Mouse (Mus musculus): ENCODE measurements around the gene Olfr577. TPM values are rescaled to one million over a fixed set of nuclear protein-coding genes. Genes with fewer than 3 reads are reported as not detected.

The Olfr577 gene
- not detected for total RNA-seq (2021)

DNA sequence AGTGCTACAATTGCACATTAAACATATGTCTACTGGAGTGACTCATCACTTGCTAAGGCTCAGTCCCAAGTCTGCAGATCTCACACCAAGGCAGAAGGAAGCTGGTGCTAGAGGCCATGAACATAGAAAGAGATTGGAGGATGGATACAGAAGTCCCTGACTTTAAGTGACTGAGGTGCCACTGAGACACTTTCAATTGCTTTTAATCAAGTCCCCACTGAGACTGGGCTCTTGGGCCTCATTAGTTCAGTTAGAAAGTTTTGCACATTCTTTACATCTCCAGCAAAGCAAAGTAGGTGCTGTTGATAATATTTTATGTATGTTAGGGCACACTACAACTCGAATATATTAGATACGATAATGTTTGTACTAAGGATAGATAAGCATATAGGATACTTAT lies at the start of gene Olfr577:
Gene Olfr577 (minus strand): TSS at position 101 of the 400 bp plus-strand sequence.
- DNase-seq, result no peak

DNA sequence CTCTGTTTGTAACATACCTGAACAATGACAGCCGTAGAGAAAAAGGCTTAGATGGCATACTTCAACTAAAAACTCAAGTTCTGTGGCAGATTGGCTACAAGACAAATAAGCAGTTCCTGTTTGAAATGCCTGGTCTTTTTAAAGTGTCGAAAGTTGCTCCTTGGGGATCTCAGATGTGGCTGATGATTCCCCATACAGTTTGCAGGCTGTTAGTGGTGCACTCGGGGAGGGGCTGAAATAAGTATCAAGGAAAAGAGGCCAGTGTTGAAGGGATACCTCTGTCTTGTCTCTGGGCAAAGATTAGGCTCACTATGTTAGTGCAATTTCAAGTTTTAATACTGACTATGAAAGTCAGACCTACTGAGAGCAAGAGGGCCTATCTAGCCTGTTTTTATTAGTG lies 13.5 kb upstream of the Olfr577 start, which contains the start of gene Olfr578:
Gene Olfr578 (minus strand): TSS at position 101 of the 400 bp plus-strand sequence.
- intact Hi-C loops (cut with DNase I), result no loop called here
- no peak for DNase-seq

More for the DNA sequence above, at the start of gene Olfr577:
- intact Hi-C loops (cut with DNase I), result no loop called here

DNA sequence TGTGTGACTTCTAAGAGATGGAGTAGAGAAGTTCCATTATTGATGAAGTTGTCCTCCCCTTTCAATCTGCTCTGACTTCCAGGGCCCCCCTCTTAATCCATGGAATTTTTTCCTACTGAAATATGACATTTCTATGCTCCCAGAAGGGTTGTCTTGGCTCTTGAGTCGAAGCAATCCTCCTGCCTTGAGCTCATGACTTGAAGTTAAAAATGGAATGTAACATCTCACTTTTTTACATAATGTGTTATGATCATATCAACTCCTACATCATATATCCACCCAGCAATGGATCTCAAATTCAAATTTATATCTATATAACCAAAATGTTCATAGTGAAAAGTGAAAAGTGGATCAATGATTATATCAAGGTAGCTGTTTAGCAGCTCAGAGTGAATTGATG lies 1.3 kb downstream of the Olfr577 start:
- intact Hi-C loops (cut with DNase I), result no loop called here
- DNase-seq, result no peak

- intact Hi-C loops (cut with DNase I), result no loop called here
- DNase-seq, result no peak
These were observed 13.4 kb downstream of the Olfr577 start, which contains the start of gene Olfr576 for GRCm38 (mm10) chr7:102962360-102962759. Gene Olfr576 (plus strand): TSS chr7:102962660.

DNA sequence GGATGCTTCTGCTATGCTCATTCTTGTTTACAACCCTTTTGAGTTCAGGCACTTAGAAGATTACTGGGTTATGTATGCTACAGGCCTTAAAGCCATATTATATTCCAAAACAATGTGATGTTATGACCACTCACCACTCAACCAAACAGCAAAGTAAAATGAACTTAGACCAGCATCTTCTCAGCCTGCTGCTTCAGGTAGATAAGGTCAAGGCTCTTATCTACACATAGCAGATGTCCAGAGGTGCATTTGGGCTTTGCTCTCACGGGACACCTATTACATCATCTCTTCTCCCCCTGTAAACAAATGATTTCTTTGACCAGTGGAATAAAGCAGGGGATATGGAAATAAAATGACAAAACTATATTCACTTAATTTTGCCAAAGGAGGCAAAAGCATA lies 17.1 kb downstream of the Olfr577 start, which contains the start of gene Olfr575:
Gene Olfr575 (minus strand): TSS at position 183 of the 400 bp plus-strand sequence.
- intact Hi-C loops (cut with DNase I), result no loop called here
- no peak for DNase-seq

DNA sequence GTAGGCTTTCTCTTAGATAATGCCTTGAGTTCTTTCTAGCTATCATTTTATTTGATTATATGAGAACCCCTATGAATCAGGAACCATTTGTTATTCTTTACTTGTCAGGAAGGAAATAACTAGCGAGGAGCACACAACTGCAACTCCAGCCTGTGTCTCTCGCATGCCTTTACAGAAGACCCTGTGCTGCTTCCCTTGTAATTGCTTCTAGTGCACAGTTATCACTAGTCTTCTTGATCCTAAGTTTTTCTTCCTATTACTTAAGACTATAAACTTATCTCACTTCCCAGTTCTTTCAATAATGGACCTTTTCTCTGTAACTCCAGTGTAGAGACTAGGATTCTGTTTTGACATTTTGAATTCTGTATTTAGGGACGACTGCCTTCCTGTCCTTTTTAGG lies 17.6 kb downstream of the Olfr577 start:
- intact Hi-C loops (cut with DNase I), result no loop called here
- DNase-seq, result no peak

DNA sequence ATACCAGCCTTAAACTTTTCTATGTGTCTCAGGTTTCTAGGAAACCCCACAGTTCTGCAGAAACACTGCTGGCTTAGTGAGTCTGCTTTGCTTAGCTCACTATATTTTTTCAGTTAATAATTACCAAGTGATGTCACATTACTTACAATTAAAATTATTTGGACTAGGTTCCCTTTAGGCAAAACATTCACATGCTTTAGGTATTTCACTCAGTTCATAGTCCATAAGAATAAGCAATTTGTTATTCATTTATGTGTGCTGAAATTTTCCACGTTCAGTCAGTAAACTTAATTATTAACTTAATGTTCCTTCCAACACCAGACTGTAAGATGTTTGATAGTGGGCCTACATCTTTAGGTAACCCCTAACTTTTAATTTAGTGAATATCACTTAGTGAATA lies 25.0 kb downstream of the Olfr577 start:
- intact Hi-C loops (cut with DNase I), result no loop called here

DNA sequence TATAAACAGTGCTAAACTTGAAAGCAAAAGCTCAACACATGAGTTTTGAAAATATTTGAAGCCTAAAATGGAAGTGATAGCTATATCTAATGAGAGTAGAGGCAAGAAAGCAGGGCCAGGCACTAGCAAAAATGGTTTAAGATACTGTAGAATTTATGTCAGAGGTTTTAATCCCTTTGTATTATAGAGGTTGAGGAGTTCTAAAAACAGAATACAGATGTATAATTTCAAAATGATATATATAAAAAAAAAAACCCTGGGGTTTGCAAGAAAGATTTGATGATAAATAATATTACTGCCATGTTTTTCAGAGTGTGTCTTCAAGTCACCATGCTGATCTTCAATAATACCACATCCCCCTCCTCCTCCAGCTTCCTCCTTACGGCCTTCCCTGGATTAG lies 27.6 kb downstream of the Olfr577 start, which contains the start of gene Olfr574:
Gene Olfr574 (plus strand): TSS at position 301 of the 400 bp plus-strand sequence.
- intact Hi-C loops (cut with DNase I), result no loop called here
- no peak for DNase-seq

More for the DNA sequence above, 25.0 kb downstream of the Olfr577 start:
- DNase-seq, result no peak

GRCm38 (mm10) chr7:102943417-102943816 lies 32.3 kb downstream of the Olfr577 start:
- intact Hi-C loops (cut with DNase I), result no loop called here

DNA sequence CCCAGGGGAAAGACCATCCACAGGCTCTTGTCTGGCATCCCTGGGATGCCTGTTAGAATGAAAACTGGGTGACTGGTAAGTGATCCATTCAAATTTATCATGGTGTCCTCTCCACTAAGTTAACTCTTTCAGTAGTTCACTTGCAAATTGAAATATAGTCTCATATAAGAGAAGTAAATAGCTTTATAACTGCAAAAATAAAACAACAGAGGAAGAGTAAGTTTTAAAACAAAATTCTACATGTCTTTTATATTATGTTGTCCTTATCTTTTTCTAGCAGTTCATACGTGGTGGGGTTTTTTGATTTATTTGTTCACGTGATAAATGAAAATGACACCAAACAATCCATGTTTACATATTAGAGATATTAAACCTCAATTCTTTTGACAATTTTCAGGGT lies 33.3 kb downstream of the Olfr577 start, which contains the start of gene Olfr573-ps1:
Gene Olfr573-ps1 (minus strand): TSS at position 101 of the 400 bp plus-strand sequence.
- DNase-seq, result no peak
- intact Hi-C loops (cut with DNase I), result no loop called here

More at GRCm38 (mm10) chr7:102943417-102943816, 32.3 kb downstream of the Olfr577 start:
- no peak for DNase-seq

- intact Hi-C loops (cut with DNase I), result no loop called here
- no peak for DNase-seq
These were observed 48.6 kb downstream of the Olfr577 start for GRCm38 (mm10) chr7:102927105-102927504.

GRCm38 (mm10) chr7:102924109-102924508 lies 51.6 kb downstream of the Olfr577 start, which contains the start of gene Olfr572:
Gene Olfr572 (plus strand): TSS chr7:102924409.
- DNase-seq, result no peak
- intact Hi-C loops (cut with DNase I), result no loop called here

Other genes with a start within 250 kb of the Olfr577 start
- not detected for gene Olfr559, start 248.5 kb downstream of the Olfr577 start, total RNA-seq (2021)
- not detected for gene Olfr560, start 216.6 kb downstream of the Olfr577 start, total RNA-seq (2021)
- under 1 TPM; 0.28 to 0.36 TPM for gene Olfr78, start 216.5 kb downstream of the Olfr577 start, total RNA-seq (2021)
- gene Olfr561, start 204.7 kb downstream of the Olfr577 start, total RNA-seq (2021), result not detected
- not detected for gene Olfr564, start 172.5 kb downstream of the Olfr577 start, total RNA-seq (2021)
- not detected for gene Olfr566, start 117.2 kb downstream of the Olfr577 start, total RNA-seq (2021)
- gene Olfr568, start 98.8 kb downstream of the Olfr577 start, total RNA-seq (2021), result not detected
- not detected for gene Olfr569, start 85.1 kb downstream of the Olfr577 start, total RNA-seq (2021)
- not detected for gene Olfr570, start 81.4 kb downstream of the Olfr577 start, total RNA-seq (2021)
- not detected for gene Olfr571, start 58.4 kb downstream of the Olfr577 start, total RNA-seq (2021)
- gene Olfr572, start 51.5 kb downstream of the Olfr577 start, total RNA-seq (2021), result not detected
- gene Olfr573-ps1, start 33.4 kb downstream of the Olfr577 start, total RNA-seq (2021), result not detected
- not detected for gene Olfr574, start 27.5 kb downstream of the Olfr577 start, total RNA-seq (2021)
- gene Olfr575, start 17.2 kb downstream of the Olfr577 start, total RNA-seq (2021), result not detected
- gene Olfr576, start 13.3 kb downstream of the Olfr577 start, total RNA-seq (2021), result not detected
- gene Olfr578, start 13.4 kb upstream of the Olfr577 start, total RNA-seq (2021), result not detected
- not detected for gene Olfr582, start 62.1 kb upstream of the Olfr577 start, total RNA-seq (2021)
- not detected for gene Olfr583, start 75.4 kb upstream of the Olfr577 start, total RNA-seq (2021)
- gene Olfr584, start 105.9 kb upstream of the Olfr577 start, total RNA-seq (2021), result not detected
- not detected for gene Olfr585, start 121.8 kb upstream of the Olfr577 start, total RNA-seq (2021)
- gene Olfr586, start 149.7 kb upstream of the Olfr577 start, total RNA-seq (2021), result not detected
- gene Olfr588-ps1, start 164.9 kb upstream of the Olfr577 start, total RNA-seq (2021), result not detected
- gene Olfr589, start 180.4 kb upstream of the Olfr577 start, total RNA-seq (2021), result not detected
- not detected for gene Olfr591, start 202.4 kb upstream of the Olfr577 start, total RNA-seq (2021)
- not detected for gene Olfr592, start 208.9 kb upstream of the Olfr577 start, total RNA-seq (2021)
- gene Olfr593, start 235.9 kb upstream of the Olfr577 start, total RNA-seq (2021), result not detected
- not detected for gene Olfr594, start 241.1 kb upstream of the Olfr577 start, total RNA-seq (2021)

Data from left cerebral cortex, postnatal 4 days (tissue).